Mouse (Mus musculus): ENCODE measurements around the gene Zfp637. TPM values are rescaled to one million over a fixed set of nuclear protein-coding genes. Genes with fewer than 3 reads are reported as not detected.
"Not testable (repeated sequence)": the region's sequence is repeated elsewhere in the genome, so short reads cannot be mapped to it uniquely, and the experiment has no call there.

Gene Zfp637
- polyA plus RNA-seq, 1 experiment from 2014 or later = 92.3 TPM

DNA sequence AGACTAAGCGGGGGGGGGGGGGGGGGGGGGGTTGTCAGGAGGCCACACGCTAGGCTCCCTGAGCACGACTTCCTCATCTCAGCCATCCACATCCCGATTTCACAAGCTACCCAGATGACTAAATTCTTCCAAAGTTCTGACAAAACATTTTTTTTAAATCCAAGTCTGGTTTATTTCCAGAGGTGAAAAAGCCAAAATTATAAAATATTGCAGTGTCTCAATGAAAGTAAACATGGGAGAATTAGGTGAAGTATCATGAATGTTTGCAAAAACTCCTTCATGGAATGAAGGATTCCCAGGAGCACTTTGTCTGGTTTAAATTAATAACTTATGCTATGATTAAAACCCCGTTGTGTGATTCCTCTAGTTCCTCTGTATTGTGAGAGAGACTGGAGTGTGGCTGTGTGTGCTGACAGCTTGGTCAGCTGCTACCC, 23.9 kb upstream of the Zfp637 start:
- no peak overlapping the region for H3K9ac ChIP-seq (ENCODE audit: low read length)
- H3K27me3 ChIP-seq (ENCODE audit: control insufficient read depth, insufficient read depth, low read length) = no peaks in the 10 kb centered on the region
- no peak overlapping the region for H3K4me2 ChIP-seq (ENCODE audit: low read depth, low read length)
- no peaks in the 10 kb centered on the region; the same call in 1 of the 2 replicates for H3K4me1 ChIP-seq (ENCODE audit: control insufficient read depth, insufficient read depth, low read length)
- WGBS = 42% methylated on average over 4 of the region's 5 CpGs
- no peaks in the 10 kb centered on the region for H3K36me3 ChIP-seq (ENCODE audit: control insufficient read depth, insufficient read depth, low read length)
- peak overlapping the region; percentile 3; the same call in 1 of the 2 replicates for H3K27ac ChIP-seq (ENCODE audit: low read length)
- no peak overlapping the region for H3K4me3 ChIP-seq (replicated peaks; ENCODE audit: low read length)
- ATAC-seq (ENCODE audit: insufficient read depth, low FRiP score) = no peak
- no peaks in the 10 kb centered on the region for H3K9me3 ChIP-seq (replicated peaks; ENCODE audit: control insufficient read depth, low read length)

DNA sequence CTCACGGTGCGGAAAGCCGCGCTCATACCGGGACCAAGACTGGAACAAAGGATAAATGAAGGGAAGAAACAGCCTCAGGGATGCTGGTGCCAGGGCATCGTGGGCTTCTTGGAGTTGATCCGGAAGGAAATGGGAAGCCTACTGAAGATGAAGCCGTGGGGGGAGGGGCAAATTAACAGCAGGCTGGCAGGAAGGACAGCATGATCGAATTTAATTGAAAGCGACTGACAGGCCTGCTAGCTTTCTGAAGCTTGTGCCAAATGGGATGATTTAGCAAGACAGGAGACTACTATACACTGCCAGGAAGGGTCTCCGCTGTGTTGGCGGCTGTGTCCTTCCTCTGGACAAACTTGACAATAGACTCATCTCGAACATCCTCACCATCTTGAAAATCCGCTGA, 20.7 kb upstream of the Zfp637 start:
- H3K4me1 ChIP-seq (ENCODE audit: control insufficient read depth, insufficient read depth, low read length) = no peaks in the 10 kb centered on the region; the same call in 1 of the 2 replicates
- 91% methylated on average over 14 of the region's 14 CpGs for WGBS
- no peaks in the 10 kb centered on the region for H3K36me3 ChIP-seq (ENCODE audit: control insufficient read depth, insufficient read depth, low read length)
- no peak overlapping the region for H3K4me2 ChIP-seq (ENCODE audit: low read depth, low read length)
- no peak overlapping the region for H3K4me3 ChIP-seq (replicated peaks; ENCODE audit: low read length)
- no peaks in the 10 kb centered on the region for H3K9me3 ChIP-seq (replicated peaks; ENCODE audit: control insufficient read depth, low read length)
- ATAC-seq (ENCODE audit: insufficient read depth, low FRiP score) = no peak
- H3K9ac ChIP-seq (ENCODE audit: low read length) = no peak overlapping the region
- H3K27me3 ChIP-seq (ENCODE audit: control insufficient read depth, insufficient read depth, low read length) = no peaks in the 10 kb centered on the region
- no peak overlapping the region for H3K27ac ChIP-seq (ENCODE audit: low read length)

DNA sequence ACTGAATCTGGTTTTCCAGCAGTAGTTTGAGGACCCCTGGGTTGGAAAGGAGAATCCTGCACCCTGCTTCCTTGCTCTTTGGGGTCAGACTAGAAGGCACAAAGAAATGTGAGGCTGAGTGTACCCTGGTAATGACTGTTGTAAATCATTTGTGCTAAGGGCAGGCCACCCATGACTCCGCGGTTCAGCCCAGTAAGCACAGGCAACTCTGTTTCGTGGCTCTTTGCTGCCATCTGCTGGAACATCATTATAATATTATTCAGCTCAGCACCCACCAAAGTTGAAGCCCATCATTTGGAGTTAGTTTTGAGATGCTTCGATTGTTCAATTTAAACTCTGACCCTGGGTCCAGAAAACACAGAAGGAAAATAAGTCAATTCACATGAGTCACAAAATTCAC, 15.6 kb upstream of the Zfp637 start:
- WGBS = 13% methylated on average over 4 of the region's 4 CpGs
- H3K4me3 ChIP-seq (replicated peaks; ENCODE audit: low read length) = no peak overlapping the region

DNA sequence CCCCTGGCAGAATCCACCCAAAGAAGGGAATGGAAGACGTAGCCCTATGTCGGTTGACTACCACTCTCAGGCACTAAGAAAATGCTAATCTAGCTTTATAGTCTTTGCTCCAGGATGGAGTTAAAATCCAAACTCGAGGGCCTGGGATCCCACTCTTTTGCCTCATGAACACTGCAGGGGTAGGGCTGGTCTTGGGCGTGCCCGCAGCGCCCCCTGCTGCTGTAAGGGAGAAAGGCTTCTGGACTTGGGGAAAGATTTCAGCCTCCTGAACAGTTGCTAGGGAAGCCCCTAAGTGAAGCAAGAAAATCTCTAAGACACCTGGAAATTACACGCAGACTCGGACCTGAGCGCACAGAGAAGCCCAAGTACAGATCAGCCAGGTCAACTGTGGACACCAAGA, 12.7 kb upstream of the Zfp637 start:
- Histone ChIP-seq H3K4me3 (replicated peaks; ENCODE audit: low read length) (no peak overlapping the region), H3K36me3 (ENCODE audit: control insufficient read depth, insufficient read depth, low read length) (no peaks in the 10 kb centered on the region), H3K9ac (ENCODE audit: low read length) (0 out of 2 replicates have a peak overlapping the region, but pooled peaks have one; percentile 26), H3K9me3 (replicated peaks; ENCODE audit: control insufficient read depth, low read length) (no peaks in the 10 kb centered on the region), H3K4me1 (ENCODE audit: control insufficient read depth, insufficient read depth, low read length) (no peaks in the 10 kb centered on the region), H3K27me3 (ENCODE audit: control insufficient read depth, insufficient read depth, low read length) (no peaks in the 10 kb centered on the region), H3K4me2 (ENCODE audit: low read depth, low read length) (no peak overlapping the region), H3K27ac (ENCODE audit: low read length) (no peak overlapping the region)
- WGBS = 20% methylated on average over 9 of the region's 9 CpGs
- peak; percentile 58; the same call in 1 of the 2 replicates for ATAC-seq (ENCODE audit: insufficient read depth, low FRiP score)

More for the DNA sequence above, 15.6 kb upstream of the Zfp637 start:
- no peak for ATAC-seq (ENCODE audit: insufficient read depth, low FRiP score)
- H3K36me3 ChIP-seq (ENCODE audit: control insufficient read depth, insufficient read depth, low read length) = no peaks in the 10 kb centered on the region
- no peaks in the 10 kb centered on the region for H3K4me1 ChIP-seq (ENCODE audit: control insufficient read depth, insufficient read depth, low read length)
- no peak overlapping the region for H3K9ac ChIP-seq (ENCODE audit: low read length)
- no peak overlapping the region for H3K27ac ChIP-seq (ENCODE audit: low read length)
- H3K27me3 ChIP-seq (ENCODE audit: control insufficient read depth, insufficient read depth, low read length) = no peaks in the 10 kb centered on the region
- H3K4me2 ChIP-seq (ENCODE audit: low read depth, low read length) = no peak overlapping the region
- H3K9me3 ChIP-seq (replicated peaks; ENCODE audit: control insufficient read depth, low read length) = no peaks in the 10 kb centered on the region

DNA sequence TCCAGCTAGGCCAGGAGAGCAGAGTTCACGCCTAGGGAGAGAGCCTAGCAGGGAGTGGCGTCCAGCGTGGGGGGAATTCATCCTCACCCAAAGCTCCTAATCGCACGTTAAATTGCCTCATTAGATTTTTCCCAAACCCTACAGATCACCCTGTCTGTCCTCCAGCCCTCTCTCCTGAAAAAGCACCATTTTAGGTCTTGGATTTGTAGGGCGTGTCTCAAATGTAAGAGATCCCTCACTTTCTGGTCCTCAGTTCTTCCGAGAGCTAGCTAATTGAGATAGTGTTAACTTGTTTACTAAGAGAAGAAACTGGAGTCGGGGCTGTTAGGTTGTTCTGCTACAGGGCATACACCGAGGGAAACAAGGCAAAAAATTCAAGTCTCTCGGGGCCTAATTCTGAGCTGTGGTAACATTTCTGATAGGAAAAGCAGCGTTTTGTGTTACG, 553 bp downstream of the Zfp637 start:
- Histone ChIP-seq H3K4me2 (ENCODE audit: low read depth, low read length) (peak overlapping the region; percentile 75), H3K4me1 (ENCODE audit: control insufficient read depth, insufficient read depth, low read length) (no peaks in the 10 kb centered on the region), H3K36me3 (ENCODE audit: control insufficient read depth, insufficient read depth, low read length) (peaks cover 27% of the 10 kb centered on the region), H3K4me3 (replicated peaks; ENCODE audit: low read length) (peak overlapping the region; percentile 95), H3K27me3 (ENCODE audit: control insufficient read depth, insufficient read depth, low read length) (no peaks in the 10 kb centered on the region), H3K9ac (ENCODE audit: low read length) (peak overlapping the region; percentile 98), H3K27ac (ENCODE audit: low read length) (peak overlapping the region; percentile 91), H3K9me3 (replicated peaks; ENCODE audit: control insufficient read depth, low read length) (no peaks in the 10 kb centered on the region)
- 7% methylated on average over 12 of the region's 12 CpGs for WGBS
- no peak for ATAC-seq (ENCODE audit: insufficient read depth, low FRiP score)

DNA sequence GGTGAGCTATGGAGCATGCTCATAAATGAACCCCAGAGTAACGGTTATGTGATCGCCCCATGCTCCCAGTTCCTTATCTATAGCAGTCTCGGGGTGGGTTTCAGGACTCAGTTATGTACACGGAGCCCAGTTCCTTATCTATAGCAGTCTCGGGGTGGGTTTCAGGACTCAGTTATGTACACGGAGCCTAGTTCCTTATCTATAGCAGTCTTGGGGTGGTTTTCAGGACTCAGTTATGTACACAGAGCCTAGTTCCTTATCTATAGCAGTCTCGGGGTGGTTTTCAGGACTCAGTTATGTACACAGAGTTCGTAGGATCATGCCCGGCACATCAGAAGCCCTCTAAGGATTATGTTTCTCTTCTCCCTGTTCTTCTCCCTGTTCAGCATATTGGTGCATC, 3.6 kb downstream of the Zfp637 start:
- Histone ChIP-seq H3K27ac (ENCODE audit: low read length) (no peak overlapping the region), H3K9me3 (replicated peaks; ENCODE audit: control insufficient read depth, low read length) (no peaks in the 10 kb centered on the region), H3K36me3 (ENCODE audit: control insufficient read depth, insufficient read depth, low read length) (peaks cover 40% of the 10 kb centered on the region), H3K4me3 (replicated peaks; ENCODE audit: low read length) (no peak overlapping the region), H3K27me3 (ENCODE audit: control insufficient read depth, insufficient read depth, low read length) (no peaks in the 10 kb centered on the region), H3K4me1 (ENCODE audit: control insufficient read depth, insufficient read depth, low read length) (no peaks in the 10 kb centered on the region), H3K9ac (ENCODE audit: low read length) (no peak overlapping the region), H3K4me2 (ENCODE audit: low read depth, low read length) (no peak overlapping the region)
- no peak for ATAC-seq (ENCODE audit: insufficient read depth, low FRiP score)
- WGBS = 66% methylated on average over 9 of the region's 9 CpGs

DNA sequence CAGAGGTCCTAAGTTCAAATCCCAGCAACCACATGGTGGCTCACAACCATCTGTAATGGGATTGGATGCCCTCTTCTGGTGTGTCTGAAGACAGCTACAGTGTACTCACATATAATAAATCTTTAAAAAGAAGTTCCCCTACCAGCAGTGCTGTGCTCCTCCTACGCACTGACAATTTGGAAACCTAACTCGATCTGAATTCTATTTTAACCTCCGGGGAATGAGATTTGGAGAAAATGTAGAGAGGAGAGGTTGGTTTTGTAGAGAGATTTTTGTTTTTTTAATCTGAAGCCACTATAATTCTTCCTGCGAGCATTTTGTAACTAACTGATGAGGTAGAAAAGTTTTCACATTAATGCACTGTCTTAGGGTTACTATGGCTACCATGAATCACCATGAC, 5.7 kb downstream of the Zfp637 start:
- not testable (repeated sequence) for H3K9me3 ChIP-seq (replicated peaks; ENCODE audit: control insufficient read depth, low read length); H3K27me3 ChIP-seq (ENCODE audit: control insufficient read depth, insufficient read depth, low read length); H3K27ac ChIP-seq (ENCODE audit: low read length); H3K4me2 ChIP-seq (ENCODE audit: low read depth, low read length); H3K4me3 ChIP-seq (replicated peaks; ENCODE audit: low read length); H3K9ac ChIP-seq (ENCODE audit: low read length); ATAC-seq (ENCODE audit: insufficient read depth, low FRiP score); H3K4me1 ChIP-seq (ENCODE audit: control insufficient read depth, insufficient read depth, low read length)
- 95% methylated on average over 4 of the region's 4 CpGs for WGBS
- H3K36me3 ChIP-seq (ENCODE audit: control insufficient read depth, insufficient read depth, low read length) = peaks cover 40% of the 10 kb centered on the region

DNA sequence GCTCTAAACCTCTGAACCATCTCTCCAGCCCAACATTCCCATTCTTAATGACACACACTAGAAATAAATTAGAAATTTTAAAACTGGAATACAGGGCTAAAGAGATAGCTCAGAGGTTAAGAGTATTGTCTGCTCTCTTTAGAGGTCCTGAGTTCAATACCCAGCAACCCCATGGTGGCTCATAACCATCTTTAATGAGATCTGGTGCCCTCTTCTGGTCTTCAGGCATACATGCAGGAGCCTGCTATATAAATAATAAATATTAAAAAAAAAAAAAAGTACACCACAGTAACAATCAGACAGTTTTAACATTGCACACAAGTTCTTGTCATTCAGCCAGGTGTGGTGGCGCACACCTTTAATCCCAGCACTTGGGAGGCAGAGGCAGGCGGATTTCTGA, 6.8 kb downstream of the Zfp637 start:
- no peak overlapping the region for H3K4me2 ChIP-seq (ENCODE audit: low read depth, low read length)
- H3K27ac ChIP-seq (ENCODE audit: low read length) = no peak overlapping the region
- H3K4me3 ChIP-seq (replicated peaks; ENCODE audit: low read length) = no peak overlapping the region
- no peak for ATAC-seq (ENCODE audit: insufficient read depth, low FRiP score)
- peaks cover 40% of the 10 kb centered on the region for H3K36me3 ChIP-seq (ENCODE audit: control insufficient read depth, insufficient read depth, low read length)
- WGBS = 94% methylated on average over 2 of the region's 2 CpGs
- no peak overlapping the region for H3K9ac ChIP-seq (ENCODE audit: low read length)
- H3K27me3 ChIP-seq (ENCODE audit: control insufficient read depth, insufficient read depth, low read length) = no peaks in the 10 kb centered on the region
- no peaks in the 10 kb centered on the region for H3K4me1 ChIP-seq (ENCODE audit: control insufficient read depth, insufficient read depth, low read length)
- H3K9me3 ChIP-seq (replicated peaks; ENCODE audit: control insufficient read depth, low read length) = no peaks in the 10 kb centered on the region

DNA sequence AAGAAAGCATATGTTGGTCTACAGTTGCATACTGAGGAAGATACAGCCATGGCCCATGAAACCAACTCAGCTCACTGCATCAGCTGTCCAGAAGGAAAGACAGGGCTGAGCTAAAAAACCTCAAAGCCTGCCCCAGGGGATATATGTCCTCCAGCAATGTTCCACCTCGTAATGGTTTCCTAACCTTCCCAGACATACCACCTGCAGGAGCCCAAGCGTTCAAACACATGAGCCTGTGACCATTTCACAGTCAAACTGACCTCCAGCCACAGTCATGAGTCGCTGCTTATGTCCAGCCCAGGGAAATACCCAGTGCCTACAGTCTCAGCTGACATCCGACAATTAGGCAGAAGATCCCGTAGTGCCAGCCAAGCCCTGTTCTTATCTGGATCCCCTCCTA, 7.6 kb downstream of the Zfp637 start:
- H3K9me3 ChIP-seq (replicated peaks; ENCODE audit: control insufficient read depth, low read length) = no peaks in the 10 kb centered on the region
- peaks cover 36% of the 10 kb centered on the region for H3K36me3 ChIP-seq (ENCODE audit: control insufficient read depth, insufficient read depth, low read length)
- no peak for ATAC-seq (ENCODE audit: insufficient read depth, low FRiP score)
- no peak overlapping the region for H3K4me3 ChIP-seq (replicated peaks; ENCODE audit: low read length)
- WGBS = 93% methylated on average over 5 of the region's 5 CpGs
- H3K27me3 ChIP-seq (ENCODE audit: control insufficient read depth, insufficient read depth, low read length) = no peaks in the 10 kb centered on the region
- H3K4me2 ChIP-seq (ENCODE audit: low read depth, low read length) = no peak overlapping the region
- H3K9ac ChIP-seq (ENCODE audit: low read length) = no peak overlapping the region
- no peaks in the 10 kb centered on the region for H3K4me1 ChIP-seq (ENCODE audit: control insufficient read depth, insufficient read depth, low read length)
- no peak overlapping the region for H3K27ac ChIP-seq (ENCODE audit: low read length)

DNA sequence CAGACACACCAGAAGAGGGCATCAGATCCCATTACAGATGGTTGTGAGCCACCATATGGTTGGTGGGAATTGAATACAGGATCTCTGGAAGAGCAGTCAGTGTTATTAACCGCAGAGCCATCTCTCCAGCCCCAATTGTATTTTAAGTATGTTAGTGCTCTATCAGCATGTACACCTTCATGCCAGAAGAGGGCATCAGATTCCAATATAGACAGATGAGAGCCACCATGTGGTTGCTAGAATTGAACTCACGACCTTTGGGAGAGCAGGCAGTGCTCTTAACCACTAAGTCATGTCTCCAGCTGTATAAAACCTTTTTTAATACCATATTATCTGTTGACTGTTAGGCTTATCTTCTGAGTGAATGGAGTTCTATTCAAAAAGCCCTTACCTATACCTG, 10.8 kb downstream of the Zfp637 start:
- no peak overlapping the region for H3K9ac ChIP-seq (ENCODE audit: low read length)
- H3K4me1 ChIP-seq (ENCODE audit: control insufficient read depth, insufficient read depth, low read length) = no peaks in the 10 kb centered on the region
- WGBS = 63% methylated on average over 2 of the region's 2 CpGs
- H3K36me3 ChIP-seq (ENCODE audit: control insufficient read depth, insufficient read depth, low read length) = peaks cover 13% of the 10 kb centered on the region
- no peak overlapping the region for H3K4me2 ChIP-seq (ENCODE audit: low read depth, low read length)
- ATAC-seq (ENCODE audit: insufficient read depth, low FRiP score) = no peak
- H3K27me3 ChIP-seq (ENCODE audit: control insufficient read depth, insufficient read depth, low read length) = no peaks in the 10 kb centered on the region
- H3K27ac ChIP-seq (ENCODE audit: low read length) = no peak overlapping the region
- no peak overlapping the region for H3K4me3 ChIP-seq (replicated peaks; ENCODE audit: low read length)
- H3K9me3 ChIP-seq (replicated peaks; ENCODE audit: control insufficient read depth, low read length) = no peaks in the 10 kb centered on the region

Data from stomach, embryonic 16.5 days (tissue).